Mouse (Mus musculus): ENCODE data around the gene Ctxn1. TPM values are rescaled to one million over a fixed set of nuclear protein-coding genes. Genes with fewer than 3 reads are reported as not detected.

The Ctxn1 gene
- polyA plus RNA-seq, 3 experiments from 2014 or later: 0.74 to 0.89 TPM; not detected in 1

- peak; percentile 34 for ATAC-seq
Measured at GRCm38 (mm10) chr8:4213210-4214005, 45.7 kb downstream of the Ctxn1 start.

- peak; percentile 8 for ATAC-seq
Measured at GRCm38 (mm10) chr8:4212809-4213209, 46.3 kb downstream of the Ctxn1 start.

GRCm38 (mm10) chr8:4211097-4211496, 48.0 kb downstream of the Ctxn1 start:
- ATAC-seq: no peak

Other genes with a start within 250 kb of the Ctxn1 start
- gene Cd209f, start 153.4 kb downstream of the Ctxn1 start, polyA plus RNA-seq (2017; shearing (Covaris generic)): not detected
- gene Cd209g, start 125.2 kb downstream of the Ctxn1 start, polyA plus RNA-seq (2017; shearing (Covaris generic)): under 1 TPM in 1 of 3 experiments, not detected in 2; 0.12 TPM
- gene Evi5l, start 92.7 kb downstream of the Ctxn1 start, polyA plus RNA-seq (2017; shearing (Covaris generic)): 1 to 10 TPM; 3.9 to 6.0 (median 5.7) TPM
- under 1 TPM; 0.30 to 0.57 (median 0.50) TPM for gene Prr36, start 41.8 kb downstream of the Ctxn1 start, polyA plus RNA-seq (2017; shearing (Covaris generic))
- gene Lrrc8e, start 32.4 kb downstream of the Ctxn1 start, polyA plus RNA-seq (2017; shearing (Covaris generic)): under 1 TPM in 1 of 3 experiments, not detected in 2; 0.90 TPM
- gene Map2k7, start 20.5 kb downstream of the Ctxn1 start, polyA plus RNA-seq (2017; shearing (Covaris generic)): 10 to 100 TPM; 17.2 to 33.1 (median 20.0) TPM
- gene Gm49320, start 20.4 kb downstream of the Ctxn1 start, polyA plus RNA-seq (2017; shearing (Covaris generic)): under 1 TPM in 1 of 3 experiments, not detected in 2; 0.35 TPM
- 1 to 10 TPM; 1.9 to 8.2 (median 5.2) TPM for gene Tgfbr3l, start 11.1 kb downstream of the Ctxn1 start, polyA plus RNA-seq (2017; shearing (Covaris generic))
- 10 to 100 TPM in 2 of 3 experiments, 1 to 10 TPM in 1; 9.1 to 16.0 (median 15.9) TPM for gene Snapc2, start 6.2 kb downstream of the Ctxn1 start, polyA plus RNA-seq (2017; shearing (Covaris generic))
- gene Timm44, start 16.6 kb upstream of the Ctxn1 start, polyA plus RNA-seq (2017; shearing (Covaris generic)): 10 to 100 TPM; 69.8 to 91.0 (median 81.9) TPM
- 10 to 100 TPM in 2 of 3 experiments, 1 to 10 TPM in 1; 7.7 to 12.9 (median 11.6) TPM for gene Ccl25, start 65.9 kb upstream of the Ctxn1 start, polyA plus RNA-seq (2017; shearing (Covaris generic))
- 10 to 100 TPM; 31.0 to 37.8 (median 34.3) TPM for gene Elavl1, start 66.1 kb upstream of the Ctxn1 start, polyA plus RNA-seq (2017; shearing (Covaris generic))
- gene Cers4, start 233.8 kb upstream of the Ctxn1 start, polyA plus RNA-seq (2017; shearing (Covaris generic)): 100 to 1,000 TPM in 2 of 3 experiments, 10 to 100 TPM in 1; 96.6 to 109 (median 102) TPM